Mouse (Mus musculus) cortical plate, adult 2 months (tissue): ENCODE data around the gene Csrnp1.

Experiments
- CTCF ChIP-seq: fragments of 200-500 bp; IDR thresholded peaks from 2 replicates; pipeline ENCODE4 v1.5.1; 2011; ENCODE audit warnings: mild to moderate bottlenecking, control low read depth, low read length; ENCODE audit not compliant: insufficient read depth; ENCODE audit errors: extremely low read depth
- POLR2A ChIP-seq: fragments of 200-500 bp; IDR thresholded peaks from 2 replicates; pipeline ENCODE4 v1.6.1; 2011; ENCODE audit warnings: mild to moderate bottlenecking, low read length, control low read depth; ENCODE audit not compliant: insufficient read depth; ENCODE audit errors: extremely low read depth

DNA sequence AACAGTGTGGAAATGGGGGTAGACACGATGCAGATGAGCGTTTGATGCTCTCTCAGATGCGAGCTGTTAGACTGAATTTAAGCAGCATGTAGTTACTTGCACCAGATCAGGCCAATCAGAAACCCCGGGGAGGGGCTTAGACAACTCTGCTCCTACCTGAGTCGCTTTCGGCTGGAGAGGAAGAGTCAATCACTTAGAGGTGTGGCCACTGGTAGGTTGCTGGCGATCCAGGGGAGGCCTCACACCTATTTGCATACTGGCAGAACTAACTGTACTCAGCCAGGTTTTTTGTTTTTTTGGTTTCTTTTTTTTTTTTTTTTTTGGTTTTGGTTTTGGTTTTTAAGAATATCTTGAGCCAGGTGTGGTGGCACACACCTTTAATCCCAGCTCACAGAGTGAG is 3.8 kb upstream of the Csrnp1 start:
- TF ChIP-seq POLR2A = no peak
- TF ChIP-seq CTCF = no peak
